Mouse (Mus musculus) skeletal muscle tissue, adult 2 months (tissue): ENCODE measurements at regions not wholly inside any gene's neighbourhood (a gene's known extent, or its start where the extent isn't known, plus 50 kb on each side); places are given as distances from the start of the nearest gene placed in this dataset.

ENCODE experiments used
- DNase-seq: peaks from one replicate; pipeline ENCODE4 v3.0.0-alpha.2; 2012; ENCODE audit warnings: low read depth, low spot score

GRCm38 (mm10) chr16:69800955-69801598 lies 62.5 kb downstream of the Speer2 start:
- no peak for DNase-seq

DNA sequence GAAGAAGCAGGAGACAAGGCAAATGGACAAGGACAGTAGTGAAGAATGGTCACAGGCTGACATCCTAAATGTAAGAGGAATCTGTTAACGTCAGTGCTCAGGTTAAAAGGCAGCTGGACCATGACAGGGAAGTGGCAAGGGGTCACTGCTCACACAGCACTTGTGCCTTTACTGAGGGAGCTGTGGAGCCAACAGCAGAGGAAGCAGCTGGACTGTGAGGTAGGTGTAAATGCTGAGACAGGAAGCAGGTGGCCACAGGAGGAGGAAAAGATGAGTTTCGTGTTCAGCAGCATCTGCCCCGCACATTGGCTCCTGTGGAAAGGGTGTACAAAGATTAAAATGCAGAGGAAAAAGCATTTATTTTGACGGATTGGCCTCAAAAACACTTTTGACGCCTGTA lies 67.2 kb downstream of the Speer2 start:
- DNase-seq = peak; percentile 5

DNA sequence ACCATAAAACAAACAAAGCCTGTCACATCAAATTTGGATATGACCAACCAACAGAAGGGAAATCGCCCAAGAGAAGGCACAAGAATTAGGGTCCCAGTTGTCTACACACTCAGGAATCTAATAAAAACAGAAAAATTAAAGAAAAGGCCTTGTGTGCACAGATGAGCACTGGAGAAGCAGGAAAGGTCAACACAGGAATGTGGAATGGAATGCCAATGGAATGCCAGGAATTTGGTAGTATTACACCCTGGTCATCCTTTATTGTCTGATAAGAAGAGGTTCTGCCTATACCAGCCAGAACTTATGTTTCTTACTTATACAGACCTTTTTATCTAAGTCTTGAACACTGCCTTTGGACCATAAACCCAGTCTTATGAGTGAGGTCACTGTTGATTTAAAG lies 72.9 kb downstream of the Speer2 start:
- no peak for DNase-seq

DNA sequence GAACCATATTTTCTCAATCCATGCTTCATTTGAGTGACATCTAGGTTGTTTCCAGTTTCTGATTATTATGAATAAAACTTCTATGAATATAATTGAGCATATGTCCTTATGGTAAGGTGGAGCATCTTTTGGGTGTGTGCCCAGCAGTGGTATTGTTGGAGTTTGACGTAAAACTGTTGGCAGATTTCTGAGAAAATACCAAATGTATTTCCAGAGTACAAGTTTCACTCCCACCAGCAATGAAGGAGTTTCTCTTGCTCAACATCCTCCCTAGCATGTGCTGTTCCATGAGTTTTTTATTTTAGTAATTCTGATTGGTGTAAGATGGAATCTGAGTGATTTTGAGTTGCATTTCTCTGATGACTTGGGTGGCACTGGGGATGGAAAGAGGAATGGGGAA lies 92.8 kb downstream of the Speer2 start:
- DNase-seq = no peak
